Mouse (Mus musculus): ENCODE results near the gene Kbtbd2. TPM values are rescaled to one million over a fixed set of nuclear protein-coding genes. Genes with fewer than 3 reads are reported as not detected.

Gene Kbtbd2
- 92.8 and 99.1 TPM in 2 replicates for polyA plus RNA-seq (2011; ENCODE audit: insufficient read depth, insufficient read length, low read depth, missing spikeins)

DNA sequence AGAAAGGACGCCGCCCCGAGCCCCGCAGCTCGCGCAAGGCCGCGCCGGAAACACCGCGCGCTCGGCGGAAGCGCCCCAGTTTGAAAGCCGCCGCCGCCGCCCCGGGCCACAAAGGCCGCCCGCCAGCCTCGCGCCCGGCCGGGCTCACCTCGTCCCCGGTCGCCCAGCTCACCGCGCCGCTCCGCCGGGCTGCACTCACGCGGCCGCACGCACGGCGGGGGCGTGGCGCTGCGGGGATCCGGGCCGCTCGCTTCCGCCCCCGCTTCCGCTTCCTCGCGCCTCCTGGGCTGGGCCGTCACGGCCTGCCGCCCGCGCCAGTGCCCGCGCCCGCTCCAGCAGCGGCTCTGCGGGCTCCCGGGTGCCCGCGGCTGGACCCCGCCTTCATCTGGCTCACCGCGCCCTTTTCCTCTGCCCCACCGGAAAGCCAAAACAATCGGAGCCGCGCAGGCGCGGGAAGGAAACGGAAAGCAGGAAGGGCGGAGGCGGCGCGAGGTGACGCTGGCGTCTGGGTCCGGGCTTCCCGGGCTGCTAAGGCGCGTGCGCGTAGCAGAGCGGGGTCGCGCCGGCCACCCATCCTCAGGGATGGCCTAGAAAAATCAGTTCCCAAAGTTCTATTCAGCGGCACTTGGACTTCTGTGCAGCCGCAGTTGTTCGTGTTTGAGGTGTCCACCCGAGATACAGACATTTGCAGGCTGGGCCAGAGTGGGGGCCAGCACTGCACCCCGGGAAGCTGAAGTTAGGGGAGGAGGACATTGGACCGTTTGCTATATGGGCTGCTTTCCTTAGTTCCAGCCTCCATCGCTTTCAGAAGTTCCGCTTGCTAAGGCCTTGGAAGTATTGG lies at the start of gene Kbtbd2:
Gene Kbtbd2, minus strand, starts transcription at position 503 of the 841 bp plus-strand sequence.
- no peak for TF ChIP-seq CTCF (IDR thresholded peaks at IDR 0.05; ENCODE audit: low read depth, low read length)
- Histone ChIP-seq H3K36me3 (ENCODE audit: control insufficient read depth, insufficient read depth, low read length, poor library complexity, severe bottlenecking) (no peaks in the 10 kb centered on the region), H3K4me3 (ENCODE audit: low read depth, low read length) (peak within 1 kb of the TSS; percentile 84), H3K9me3 (replicated peaks; ENCODE audit: control insufficient read depth, insufficient read depth, low read length, poor library complexity, severe bottlenecking) (no peaks in the 10 kb centered on the region), H3K27me3 (ENCODE audit: control insufficient read depth, insufficient read depth, low read length, poor library complexity, severe bottlenecking) (no peaks in the 10 kb centered on the region), H3K9ac (ENCODE audit: low read depth, poor library complexity, severe bottlenecking) (peak within 1 kb of the TSS; percentile 97), H3K27ac (ENCODE audit: insufficient read depth, low read length) (peak within 1 kb of the TSS; percentile 82), H3K4me1 (ENCODE audit: control insufficient read depth, insufficient read depth, low read length) (peaks cover 5% of the 10 kb centered on the region)

DNA sequence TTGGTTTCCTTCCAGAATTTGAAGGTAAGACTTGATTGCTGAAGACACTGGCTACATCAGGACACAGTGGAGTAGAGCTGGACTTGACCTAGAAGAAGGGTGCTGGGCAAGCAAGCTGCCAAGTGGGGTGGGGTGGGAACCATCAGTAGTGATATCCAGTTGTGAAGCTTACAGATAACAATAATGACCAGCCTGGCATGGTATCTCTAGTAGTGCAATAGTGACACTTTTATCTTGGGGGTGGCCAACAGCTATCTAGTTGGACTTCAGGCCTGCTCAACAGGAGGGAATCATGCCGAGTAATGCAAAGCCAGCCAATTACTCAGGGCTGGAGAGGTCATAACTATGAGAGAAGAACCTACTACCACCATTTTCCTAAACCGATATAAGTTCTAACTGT lies 46.8 kb upstream of the Kbtbd2 start:
- TF ChIP-seq POLR2A (IDR thresholded peaks at IDR 0.05; ENCODE audit: insufficient read depth, low read length), result no peak
- TF ChIP-seq CTCF (IDR thresholded peaks at IDR 0.05; ENCODE audit: low read depth, low read length), result no peak
- TF ChIP-seq EP300 (IDR thresholded peaks at IDR 0.05; ENCODE audit: insufficient read depth, low read depth, low read length), result no peak

DNA sequence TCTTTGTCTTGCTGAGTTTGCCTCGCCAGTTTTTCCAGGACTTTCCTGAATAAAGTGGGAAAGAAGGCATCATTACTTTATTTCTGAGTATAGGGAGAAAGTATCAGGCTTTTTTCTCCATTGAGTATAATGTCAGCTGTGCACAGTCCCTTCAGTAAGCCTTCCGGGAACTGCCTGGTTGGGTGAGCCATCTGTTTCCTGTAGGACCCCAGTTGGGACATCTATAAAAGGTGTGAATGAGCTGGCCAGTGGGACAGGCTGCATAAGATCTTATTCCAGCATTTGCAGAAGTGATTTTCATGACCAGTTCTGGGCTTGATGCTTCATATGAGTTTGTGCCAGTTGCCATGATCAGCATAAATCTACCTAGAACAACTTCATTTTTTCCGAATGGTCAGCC lies 45.6 kb upstream of the Kbtbd2 start:
- Histone ChIP-seq H3K9ac (ENCODE audit: low read depth, poor library complexity, severe bottlenecking) (no peak overlapping the region), H3K27ac (ENCODE audit: insufficient read depth, low read length) (no peak overlapping the region), H3K27me3 (ENCODE audit: control insufficient read depth, insufficient read depth, low read length, poor library complexity, severe bottlenecking) (no peaks in the 10 kb centered on the region), H3K9me3 (replicated peaks; ENCODE audit: control insufficient read depth, insufficient read depth, low read length, poor library complexity, severe bottlenecking) (no peaks in the 10 kb centered on the region), H3K36me3 (ENCODE audit: control insufficient read depth, insufficient read depth, low read length, poor library complexity, severe bottlenecking) (0 out of 2 replicates have a peak, but pooled peaks cover 12% of the 10 kb centered on the region), H3K4me1 (ENCODE audit: control insufficient read depth, insufficient read depth, low read length) (no peaks in the 10 kb centered on the region), H3K4me3 (ENCODE audit: low read depth, low read length) (no peak overlapping the region)
- TF ChIP-seq POLR2A (IDR thresholded peaks at IDR 0.05; ENCODE audit: insufficient read depth, low read length) (no peak), CTCF (IDR thresholded peaks at IDR 0.05; ENCODE audit: low read depth, low read length) (no peak), EP300 (IDR thresholded peaks at IDR 0.05; ENCODE audit: insufficient read depth, low read depth, low read length) (no peak)

More for the DNA sequence above, 46.8 kb upstream of the Kbtbd2 start:
- no peak overlapping the region for H3K27ac ChIP-seq (ENCODE audit: insufficient read depth, low read length)
- 0 out of 2 replicates have a peak, but pooled peaks cover 12% of the 10 kb centered on the region for H3K36me3 ChIP-seq (ENCODE audit: control insufficient read depth, insufficient read depth, low read length, poor library complexity, severe bottlenecking)
- no peaks in the 10 kb centered on the region for H3K9me3 ChIP-seq (replicated peaks; ENCODE audit: control insufficient read depth, insufficient read depth, low read length, poor library complexity, severe bottlenecking)
- no peaks in the 10 kb centered on the region for H3K4me1 ChIP-seq (ENCODE audit: control insufficient read depth, insufficient read depth, low read length)
- H3K4me3 ChIP-seq (ENCODE audit: low read depth, low read length), result no peak overlapping the region
- no peaks in the 10 kb centered on the region for H3K27me3 ChIP-seq (ENCODE audit: control insufficient read depth, insufficient read depth, low read length, poor library complexity, severe bottlenecking)
- no peak overlapping the region for H3K9ac ChIP-seq (ENCODE audit: low read depth, poor library complexity, severe bottlenecking)

DNA sequence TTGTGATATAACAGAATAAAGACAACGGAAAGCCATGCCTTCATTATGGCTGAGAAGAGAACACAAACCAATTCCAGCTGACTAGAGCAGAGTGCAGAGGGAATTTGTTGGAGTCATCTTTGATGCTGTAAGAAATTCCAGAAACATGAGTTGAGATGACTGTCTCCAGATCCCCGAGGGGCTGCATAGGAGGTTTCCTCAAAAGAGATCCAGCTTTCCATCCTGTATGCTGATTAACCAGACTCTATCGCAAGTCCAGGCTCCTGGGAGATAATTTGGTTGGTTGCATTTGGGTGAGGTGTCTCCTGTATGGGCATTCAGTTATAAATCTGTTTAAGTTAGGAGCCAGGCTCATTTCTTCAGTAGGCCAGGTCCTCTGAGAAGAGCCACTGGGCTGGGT lies 40.0 kb upstream of the Kbtbd2 start:
- peaks cover 16% of the 10 kb centered on the region for H3K36me3 ChIP-seq (ENCODE audit: control insufficient read depth, insufficient read depth, low read length, poor library complexity, severe bottlenecking)
- peak overlapping the region; percentile 8 for H3K4me3 ChIP-seq (ENCODE audit: low read depth, low read length)
- no peaks in the 10 kb centered on the region for H3K27me3 ChIP-seq (ENCODE audit: control insufficient read depth, insufficient read depth, low read length, poor library complexity, severe bottlenecking)
- H3K9ac ChIP-seq (ENCODE audit: low read depth, poor library complexity, severe bottlenecking), result peak overlapping the region; percentile 48; the same call in 1 of the 2 replicates
- TF ChIP-seq CTCF (IDR thresholded peaks at IDR 0.05; ENCODE audit: low read depth, low read length), result no peak
- TF ChIP-seq POLR2A (IDR thresholded peaks at IDR 0.05; ENCODE audit: insufficient read depth, low read length), result no peak
- no peak for TF ChIP-seq EP300 (IDR thresholded peaks at IDR 0.05; ENCODE audit: insufficient read depth, low read depth, low read length)
- H3K27ac ChIP-seq (ENCODE audit: insufficient read depth, low read length), result peak overlapping the region; percentile 1; the same call in 1 of the 2 replicates
- no peaks in the 10 kb centered on the region for H3K4me1 ChIP-seq (ENCODE audit: control insufficient read depth, insufficient read depth, low read length)
- H3K9me3 ChIP-seq (replicated peaks; ENCODE audit: control insufficient read depth, insufficient read depth, low read length, poor library complexity, severe bottlenecking), result no peaks in the 10 kb centered on the region

DNA sequence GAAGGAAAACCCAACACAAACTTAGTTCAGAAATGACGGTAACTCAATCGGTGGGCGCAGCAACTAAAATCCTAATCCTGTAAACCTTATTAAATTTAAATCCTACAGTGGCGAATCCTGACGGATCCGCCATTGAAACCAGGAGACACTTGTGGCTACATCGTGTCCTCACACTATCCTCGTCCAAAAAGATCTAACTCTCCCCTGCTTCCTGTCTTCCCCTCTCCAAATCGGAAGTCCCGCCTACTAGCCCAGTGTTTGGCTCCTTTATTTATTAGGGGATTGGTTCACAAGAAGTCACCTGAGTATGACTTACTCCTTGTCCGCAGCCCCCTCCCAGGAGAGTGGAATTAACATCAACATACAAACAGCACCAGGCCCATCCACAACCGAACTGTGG lies 39.6 kb upstream of the Kbtbd2 start:
- Histone ChIP-seq H3K4me3 (ENCODE audit: low read depth, low read length) (peak overlapping the region; percentile 99), H3K4me1 (ENCODE audit: control insufficient read depth, insufficient read depth, low read length) (no peaks in the 10 kb centered on the region), H3K9me3 (replicated peaks; ENCODE audit: control insufficient read depth, insufficient read depth, low read length, poor library complexity, severe bottlenecking) (no peaks in the 10 kb centered on the region), H3K27ac (ENCODE audit: insufficient read depth, low read length) (0 out of 2 replicates have a peak overlapping the region, but pooled peaks have one; percentile 22), H3K36me3 (ENCODE audit: control insufficient read depth, insufficient read depth, low read length, poor library complexity, severe bottlenecking) (peaks cover 16% of the 10 kb centered on the region), H3K27me3 (ENCODE audit: control insufficient read depth, insufficient read depth, low read length, poor library complexity, severe bottlenecking) (no peaks in the 10 kb centered on the region), H3K9ac (ENCODE audit: low read depth, poor library complexity, severe bottlenecking) (peak overlapping the region; percentile 88)
- TF ChIP-seq POLR2A (IDR thresholded peaks at IDR 0.05; ENCODE audit: insufficient read depth, low read length) (peak; percentile 50), CTCF (IDR thresholded peaks at IDR 0.05; ENCODE audit: low read depth, low read length) (no peak)

DNA sequence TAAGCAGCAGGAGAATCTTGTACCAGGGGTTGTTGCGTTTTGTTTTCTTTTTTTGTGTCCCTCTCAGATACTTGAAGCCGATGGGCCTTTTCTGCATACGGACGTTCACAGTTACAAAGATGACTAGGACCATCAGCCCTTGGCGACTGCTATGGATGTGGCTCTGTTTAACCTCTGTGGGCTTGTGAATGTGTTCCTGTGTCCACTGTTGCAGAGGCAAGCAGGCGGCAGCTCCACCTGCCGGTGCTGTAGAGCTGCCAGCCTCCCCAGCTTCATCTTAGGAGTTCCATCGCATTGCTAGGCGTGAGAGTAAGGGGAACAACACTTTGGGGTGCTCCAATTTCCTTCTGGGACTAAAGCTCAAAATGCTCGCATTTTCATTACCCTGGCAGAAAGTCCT lies 37.9 kb upstream of the Kbtbd2 start:
- Histone ChIP-seq H3K9ac (ENCODE audit: low read depth, poor library complexity, severe bottlenecking) (peak overlapping the region; percentile 88), H3K36me3 (ENCODE audit: control insufficient read depth, insufficient read depth, low read length, poor library complexity, severe bottlenecking) (peaks cover 16% of the 10 kb centered on the region), H3K27ac (ENCODE audit: insufficient read depth, low read length) (peak overlapping the region; percentile 80), H3K9me3 (replicated peaks; ENCODE audit: control insufficient read depth, insufficient read depth, low read length, poor library complexity, severe bottlenecking) (no peaks in the 10 kb centered on the region), H3K4me3 (ENCODE audit: low read depth, low read length) (peak overlapping the region; percentile 57), H3K4me1 (ENCODE audit: control insufficient read depth, insufficient read depth, low read length) (no peaks in the 10 kb centered on the region), H3K27me3 (ENCODE audit: control insufficient read depth, insufficient read depth, low read length, poor library complexity, severe bottlenecking) (no peaks in the 10 kb centered on the region)
- TF ChIP-seq CTCF (IDR thresholded peaks at IDR 0.05; ENCODE audit: low read depth, low read length), result peak; percentile 67
- TF ChIP-seq EP300 (IDR thresholded peaks at IDR 0.05; ENCODE audit: insufficient read depth, low read depth, low read length), result no peak

Measured in ES-Bruce4 (cell line).